ENCODE assay signal across 21 mouse cellular contexts in genomic region chr10:117272023-117272422, GRCm38 (mm10). TPM values are rescaled to one million over a fixed set of nuclear protein-coding genes. Genes with fewer than 3 reads are reported as not detected.
DNase-seq lines count a peak whose midpoint lies in the region; ATAC-seq and TF ChIP-seq lines count a peak whose summit lies in the region.
"Had no signal": no experiment of that assay in that cellular context is flagged by ENCODE, and none has a peak within 500 bp of the region (broad histone marks: within the 10 kb centered on the region; RNA-seq: fewer than 3 reads in every experiment).

No protein-coding gene starts in this region.

- no peaks in the 10 kb centered on the region for H3K9me3 ChIP-seq in forebrain, embryonic 14.5 days (replicated peaks; ENCODE audit: control insufficient read depth, low read length)
- no peaks in the 10 kb centered on the region for H3K9me3 ChIP-seq in forebrain, embryonic 16.5 days (ENCODE audit: control insufficient read depth, low read length)
- H3K9me3 ChIP-seq in midbrain, embryonic 10.5 days (replicated peaks): no peaks in the 10 kb centered on the region
- H3K9me3 ChIP-seq: embryonic facial prominence, embryonic 13.5 days; lung, embryonic 15.5 days; neural tube, embryonic 13.5 days had no signal

- H3K27ac ChIP-seq in forebrain, embryonic 14.5 days (ENCODE audit: low read depth, low read length): no peak overlapping the region
- no peak overlapping the region for H3K27ac ChIP-seq in forebrain, embryonic 16.5 days (ENCODE audit: low read length)
- no peak overlapping the region for H3K27ac ChIP-seq in layer of hippocampus, adult 2 months
- H3K27ac ChIP-seq in midbrain, embryonic 10.5 days (replicated peaks): no peak overlapping the region
- H3K27ac ChIP-seq: embryonic facial prominence, embryonic 13.5 days; lung, embryonic 15.5 days; neural tube, embryonic 13.5 days had no signal

- no peak overlapping the region for H3K4me3 ChIP-seq in forebrain, embryonic 14.5 days (ENCODE audit: low read depth, low read length)
- no peak overlapping the region for H3K4me3 ChIP-seq in forebrain, embryonic 16.5 days (replicated peaks; ENCODE audit: low read length)
- H3K4me3 ChIP-seq in layer of hippocampus, adult 2 months: no peak overlapping the region
- no peak overlapping the region for H3K4me3 ChIP-seq in midbrain, embryonic 10.5 days
- H3K4me3 ChIP-seq: embryonic facial prominence, embryonic 13.5 days; lung, embryonic 15.5 days; neural tube, embryonic 13.5 days had no signal

- no peaks in the 10 kb centered on the region for H3K27me3 ChIP-seq in forebrain, embryonic 14.5 days (replicated peaks; ENCODE audit: control insufficient read depth, insufficient read depth, low read length)
- no peaks in the 10 kb centered on the region for H3K27me3 ChIP-seq in forebrain, embryonic 16.5 days (replicated peaks; ENCODE audit: control insufficient read depth, insufficient read depth, low read length)
- no peaks in the 10 kb centered on the region for H3K27me3 ChIP-seq in midbrain, embryonic 10.5 days (ENCODE audit: low read depth, poor library complexity, severe bottlenecking)
- H3K27me3 ChIP-seq: embryonic facial prominence, embryonic 13.5 days; lung, embryonic 15.5 days; neural tube, embryonic 13.5 days had no signal

- ATAC-seq in forebrain, embryonic 14.5 days: no peak
- ATAC-seq in forebrain, embryonic 16.5 days: no peak
- ATAC-seq: activated CD4-positive, CD25-positive, alpha-beta regulatory T cell, adult 4 months had no signal

- H3K4me1 ChIP-seq in forebrain, embryonic 14.5 days (ENCODE audit: control insufficient read depth, insufficient read depth, low read length): no peaks in the 10 kb centered on the region
- no peaks in the 10 kb centered on the region for H3K4me1 ChIP-seq in forebrain, embryonic 16.5 days (replicated peaks; ENCODE audit: control insufficient read depth, insufficient read depth, low read length)
- no peaks in the 10 kb centered on the region for H3K4me1 ChIP-seq in midbrain, embryonic 10.5 days
- H3K4me1 ChIP-seq: embryonic facial prominence, embryonic 13.5 days; lung, embryonic 15.5 days; neural tube, embryonic 13.5 days had no signal

- peak; percentile 27 for DNase-seq in forebrain, embryonic 14.5 days (ENCODE audit: low spot score)
- DNase-seq in layer of hippocampus, adult 2 months (ENCODE audit: low spot score in 2 of 2): no peak
- DNase-seq in layer of hippocampus, adult 9-10 months (ENCODE audit: low spot score): no peak
- DNase-seq in A20 (ENCODE audit: low read depth, low spot score): peak; percentile 32
- peak; percentile 25 for DNase-seq in adipocyte (ENCODE audit: low spot score)
- DNase-seq in urinary bladder, postnatal 10 days (ENCODE audit: low spot score): no peak
- DNase-seq in midbrain, embryonic 10.5 days (ENCODE audit: low spot score): no peak
- DNase-seq: cerebellum, adult 9-11 months; heart, adult 18-20 months; kidney, adult 2 months; right cerebral cortex, adult 18-20 months had no signal

- peak; percentile 53 for TF ChIP-seq CTCF in layer of hippocampus, adult 2 months (conservative IDR thresholded peaks at IDR 0.05)

- no peak overlapping the region for H3K9ac ChIP-seq in forebrain, embryonic 14.5 days (ENCODE audit: low read length)
- no peak overlapping the region for H3K9ac ChIP-seq in forebrain, embryonic 16.5 days (replicated peaks; ENCODE audit: low read depth, low read length)
- H3K9ac ChIP-seq: embryonic facial prominence, embryonic 13.5 days; lung, embryonic 15.5 days; neural tube, embryonic 13.5 days had no signal

- H3K36me3 ChIP-seq in forebrain, embryonic 14.5 days (ENCODE audit: control insufficient read depth, insufficient read depth, low read length): no peaks in the 10 kb centered on the region
- no peaks in the 10 kb centered on the region for H3K36me3 ChIP-seq in forebrain, embryonic 16.5 days (ENCODE audit: control insufficient read depth, insufficient read depth)
- H3K36me3 ChIP-seq in midbrain, embryonic 10.5 days: no peaks in the 10 kb centered on the region
- H3K36me3 ChIP-seq: embryonic facial prominence, embryonic 13.5 days; lung, embryonic 15.5 days; neural tube, embryonic 13.5 days had no signal

- H3K4me2 ChIP-seq in forebrain, embryonic 14.5 days (ENCODE audit: low read length): no peak overlapping the region
- no peak overlapping the region for H3K4me2 ChIP-seq in forebrain, embryonic 16.5 days (ENCODE audit: low read length)
- H3K4me2 ChIP-seq: embryonic facial prominence, embryonic 13.5 days; lung, embryonic 15.5 days; midbrain, embryonic 11.5 days; neural tube, embryonic 13.5 days had no signal

RNA-seq across cellular contexts. Expression of gene Lyz2, which starts 10.1 kb away (rescaled TPM):
- polyA plus RNA-seq in forebrain, embryonic 14.5 days (2014; fragmentation: Nextera tagmentation; extraction: Ambion mirVana): 18.6 and 24.1 TPM in 2 replicates
- 12.2 and 16.5 TPM in 2 replicates for polyA plus RNA-seq in forebrain, embryonic 16.5 days (2015; fragmentation: Nextera tagmentation; extraction: Ambion mirVana)
- total RNA-seq in layer of hippocampus, adult 2 months (2021): 10 to 100 TPM; 11.5 to 14.1 TPM
- 10.8 and 14.9 TPM in 2 replicates for polyA plus RNA-seq in midbrain, embryonic 10.5 days (2016; fragmentation: Nextera tagmentation; extraction: Ambion mirVana)

RNA-seq across cellular contexts. Expression of gene Lyz1, which starts 20.6 kb away (rescaled TPM):
- not detected in 2 replicates for polyA plus RNA-seq in forebrain, embryonic 14.5 days (2014; fragmentation: Nextera tagmentation; extraction: Ambion mirVana)
- not detected in 2 replicates for polyA plus RNA-seq in forebrain, embryonic 16.5 days (2015; fragmentation: Nextera tagmentation; extraction: Ambion mirVana)
- total RNA-seq in layer of hippocampus, adult 2 months (2021): 1 to 10 TPM in 1 of 2 experiments, under 1 TPM in 1; 0.86 to 1.3 TPM
- not detected in 2 replicates for polyA plus RNA-seq in midbrain, embryonic 10.5 days (2016; fragmentation: Nextera tagmentation; extraction: Ambion mirVana)
- total RNA-seq: hematopoietic stem cell, adult 5-6 weeks had no signal
- polyA plus RNA-seq: embryonic facial prominence, embryonic 13.5 days; limb, embryonic 11.5 days; midbrain, embryonic 11.5 days had no signal

RNA-seq across cellular contexts. Expression of gene 9530003J23Rik, which starts 33.5 kb away (rescaled TPM):
- not detected in 2 replicates for polyA plus RNA-seq in forebrain, embryonic 14.5 days (2014; fragmentation: Nextera tagmentation; extraction: Ambion mirVana)
- not detected in 2 replicates for polyA plus RNA-seq in forebrain, embryonic 16.5 days (2015; fragmentation: Nextera tagmentation; extraction: Ambion mirVana)
- total RNA-seq in layer of hippocampus, adult 2 months (2021): not detected
- polyA plus RNA-seq in midbrain, embryonic 10.5 days (2016; fragmentation: Nextera tagmentation; extraction: Ambion mirVana): not detected in 2 replicates
- total RNA-seq: heart, adult 18-20 months; hematopoietic stem cell, adult 5-6 weeks; layer of hippocampus, postnatal 10 days had no signal
- polyA plus RNA-seq: embryonic facial prominence, embryonic 13.5 days; kidney, adult 2 months; lung, embryonic 15.5 days; neural tube, embryonic 13.5 days; spleen, adult 2 months had no signal

RNA-seq across cellular contexts. Expression of gene Yeats4, which starts 47.7 kb away (rescaled TPM):
- 128 and 143 TPM in 2 replicates for polyA plus RNA-seq in forebrain, embryonic 14.5 days (2014; fragmentation: Nextera tagmentation; extraction: Ambion mirVana)
- polyA plus RNA-seq in forebrain, embryonic 16.5 days (2015; fragmentation: Nextera tagmentation; extraction: Ambion mirVana): 95.7 and 97.1 TPM in 2 replicates
- total RNA-seq in layer of hippocampus, adult 2 months (2021): 10 to 100 TPM; 45.2 to 49.3 TPM
- 124 and 130 TPM in 2 replicates for polyA plus RNA-seq in midbrain, embryonic 10.5 days (2016; fragmentation: Nextera tagmentation; extraction: Ambion mirVana)

Comparison
In these comparisons a context has a peak if more than half of its experiments do, and no peak if none do; other contexts are left out.
1. DNase-seq: peak in forebrain, embryonic 14.5 days (single experiment), A20 (single experiment) and adipocyte (single experiment); none in layer of hippocampus, adult 2 months (0 of 2), layer of hippocampus, adult 9-10 months (single experiment), urinary bladder, postnatal 10 days (single experiment) and midbrain, embryonic 10.5 days (single experiment).